Mouse (Mus musculus): ENCODE data around the gene Gm8660.
"Not testable (repeated sequence)": the region's sequence is repeated elsewhere in the genome, so short reads cannot be mapped to it uniquely, and the experiment has no call there.

The Gm8660 gene

GRCm38 (mm10) chr7:22370939-22371338, at the start of gene Gm8660:
Gene Gm8660, minus strand, starts transcription at chr7:22371039.
- not testable (repeated sequence) for DNase-seq (ENCODE audit: extremely low read depth, low read depth)

DNA sequence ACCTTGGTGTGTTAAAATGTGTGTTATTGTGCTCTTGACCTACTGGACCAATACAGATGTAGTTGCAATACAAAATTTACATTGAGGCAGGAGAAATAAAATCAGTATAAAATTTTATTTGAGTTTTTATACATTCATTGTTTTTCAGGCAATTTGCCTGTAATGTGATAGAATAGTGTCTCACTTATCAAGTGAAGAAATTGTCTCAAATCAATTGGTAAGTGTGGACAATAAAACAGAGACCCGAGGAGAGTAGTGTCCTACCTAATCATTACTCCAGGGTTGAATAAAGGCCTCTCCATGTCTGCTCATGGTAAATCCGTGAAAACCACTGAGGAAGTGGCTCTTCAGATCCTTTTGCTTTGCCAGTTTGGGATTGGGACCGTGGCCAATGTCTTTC, 42.4 kb upstream of the Gm8660 start, which contains the start of gene Vmn1r148:
Gene Vmn1r148, plus strand, starts transcription at position 301 of the 400 bp plus-strand sequence.
- DNase-seq (ENCODE audit: extremely low read depth, low read depth), result not testable (repeated sequence)

DNA sequence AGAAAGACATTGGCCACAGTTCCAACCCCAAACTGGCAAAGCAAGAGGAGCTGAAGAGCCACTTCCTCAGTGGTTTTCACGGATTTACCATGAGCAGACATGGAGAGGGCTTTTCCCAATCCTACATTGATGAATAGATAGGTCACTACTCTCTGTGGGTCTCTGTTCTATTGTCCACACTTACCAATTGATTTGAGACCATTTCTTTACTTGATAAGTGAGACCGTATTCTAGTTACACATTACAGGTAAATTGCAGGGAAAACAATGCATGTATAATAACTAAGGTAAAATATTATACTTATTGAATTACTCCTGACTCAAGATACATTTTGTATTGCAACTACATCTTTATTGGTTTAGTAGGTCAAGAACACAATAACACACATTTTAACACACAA, 41.2 kb downstream of the Gm8660 start, which contains the start of gene Gm4187:
Gene Gm4187, minus strand, starts transcription at position 101 of the 400 bp plus-strand sequence.
- DNase-seq (ENCODE audit: extremely low read depth, low read depth), result not testable (repeated sequence)
